Mouse (Mus musculus) neural tube, embryonic 11.5 days (tissue): Measurements from ENCODE around the gene Oxgr1. TPM values are rescaled to one million over a fixed set of nuclear protein-coding genes. Genes with fewer than 3 reads are reported as not detected.

ENCODE experiments used
- ATAC-seq: fragments of 200-750 bp; cut with Nextera tagmentation; 2 replicates; pipeline ENCODE4 v1.8.0; 2017; ENCODE audit warnings: moderate number of reproducible peaks, mild to moderate bottlenecking, moderate TSS enrichment, moderate library complexity; ENCODE audit not compliant: insufficient read depth, low FRiP score, low TSS enrichment
- DNase-seq: peaks from one replicate; pipeline ENCODE4 v3.0.0-alpha.2; 2015; ENCODE audit warnings: low spot score
- H3K27ac ChIP-seq: fragments of 300-500 bp; sonication (generic); 2 replicates; pipeline ENCODE4 v1.5.1; 2014; ENCODE audit warnings: low read depth, mild to moderate bottlenecking, low read length
- H3K27me3 ChIP-seq: fragments of 300-500 bp; sonication (generic); 2 replicates; pipeline ENCODE4 v1.6.1; 2014; ENCODE audit warnings: mild to moderate bottlenecking, low read length, mixed read lengths; ENCODE audit not compliant: control insufficient read depth, insufficient read depth
- H3K36me3 ChIP-seq: fragments of 300-500 bp; sonication (generic); 2 replicates; pipeline ENCODE4 v1.6.1; 2014; ENCODE audit warnings: mild to moderate bottlenecking, low read length, moderate library complexity, mixed read lengths; ENCODE audit not compliant: control insufficient read depth, insufficient read depth
- H3K4me1 ChIP-seq: fragments of 300-500 bp; sonication (generic); 2 replicates; pipeline ENCODE4 v1.6.1; 2014; ENCODE audit warnings: low read length, mixed read lengths; ENCODE audit not compliant: control insufficient read depth, insufficient read depth
- H3K4me2 ChIP-seq: fragments of 300-500 bp; sonication (generic); 2 replicates; pipeline ENCODE4 v1.6.1; 2014; ENCODE audit warnings: low read depth, mild to moderate bottlenecking, moderate library complexity
- H3K4me3 ChIP-seq: fragments of 300-500 bp; sonication (generic); 2 replicates; pipeline ENCODE4 v1.5.1; 2014; ENCODE audit warnings: low read depth, low read length
- H3K9ac ChIP-seq: fragments of 300-500 bp; sonication (generic); 2 replicates; pipeline ENCODE4 v1.6.1; 2014; ENCODE audit warnings: mild to moderate bottlenecking, low read length
- H3K9me3 ChIP-seq: fragments of 300-500 bp; sonication (generic); 2 replicates; pipeline ENCODE4 v1.6.1; 2016; ENCODE audit warnings: low read length; ENCODE audit not compliant: control insufficient read depth
- WGBS: fragments of 180-500 bp; shearing (Covaris S2); extraction: QIAGEN DNeasy Blood & Tissue Kit; methylation state at CpG from one replicate; pipeline ENCODE4 v1.1.7; 2014; 5-methylcytosine and 5-hydroxymethylcytosine counted together
- polyA plus RNA-seq: library from polyadenylated mRNA; unstranded; fragments of >200 nt; fragmentation: Nextera tagmentation; extraction: Ambion mirVana; gene quantifications from 2 replicates; pipeline ENCODE4 v1.2.1, GENCODE M21; 2014

The Oxgr1 gene
- polyA plus RNA-seq, result not detected in 2 replicates

GRCm38 (mm10) chr14:120042187-120042820 lies at the start of gene Oxgr1:
Gene Oxgr1, minus strand, starts transcription at chr14:120042435.
- no peaks in the 10 kb centered on the region for H3K9me3 ChIP-seq
- no peak within 1 kb of the TSS for H3K4me2 ChIP-seq
- H3K4me1 ChIP-seq, result no peaks in the 10 kb centered on the region
- ATAC-seq (no peak), DNase-seq (no peak)
- WGBS, result 95% methylated on average over 17 of the region's 17 CpGs
- H3K9ac ChIP-seq, result no peak within 1 kb of the TSS
- no peak within 1 kb of the TSS for H3K27ac ChIP-seq
- H3K4me3 ChIP-seq, result no peak within 1 kb of the TSS
- H3K27me3 ChIP-seq, result no peaks in the 10 kb centered on the region
- H3K36me3 ChIP-seq, result no peaks in the 10 kb centered on the region

- no peak overlapping the region for H3K9ac ChIP-seq
- no peak overlapping the region for H3K4me3 ChIP-seq
- no peaks in the 10 kb centered on the region for H3K9me3 ChIP-seq
- H3K4me2 ChIP-seq, result no peak overlapping the region
- no peaks in the 10 kb centered on the region; the same call in 1 of the 2 replicates for H3K4me1 ChIP-seq
- ATAC-seq (no peak), DNase-seq (no peak)
- H3K27me3 ChIP-seq, result no peaks in the 10 kb centered on the region
- no peak overlapping the region for H3K27ac ChIP-seq
- 53% methylated on average over 1 of the region's 1 CpGs for WGBS
- no peaks in the 10 kb centered on the region for H3K36me3 ChIP-seq
These were observed 48.2 kb upstream of the Oxgr1 start for GRCm38 (mm10) chr14:120090401-120090800.

GRCm38 (mm10) chr14:120089649-120090360 lies 47.6 kb upstream of the Oxgr1 start:
- no peaks in the 10 kb centered on the region; the same call in 1 of the 2 replicates for H3K4me1 ChIP-seq
- H3K9ac ChIP-seq, result no peak overlapping the region
- WGBS, result 54% methylated on average over 14 of the region's 14 CpGs
- H3K4me2 ChIP-seq, result no peak overlapping the region
- DNase-seq (no peak), ATAC-seq (no peak)
- no peaks in the 10 kb centered on the region for H3K27me3 ChIP-seq
- no peak overlapping the region for H3K27ac ChIP-seq
- H3K36me3 ChIP-seq, result no peaks in the 10 kb centered on the region
- no peak overlapping the region for H3K4me3 ChIP-seq
- H3K9me3 ChIP-seq, result no peaks in the 10 kb centered on the region

GRCm38 (mm10) chr14:120089006-120089648 lies 46.9 kb upstream of the Oxgr1 start:
- H3K36me3 ChIP-seq, result no peaks in the 10 kb centered on the region
- no peak for DNase-seq

GRCm38 (mm10) chr14:120084084-120084667 lies 41.9 kb upstream of the Oxgr1 start:
- H3K4me1 ChIP-seq, result no peaks in the 10 kb centered on the region; the same call in 1 of the 2 replicates
- no peak for ATAC-seq
- WGBS, result 90% methylated on average over 9 of the region's 9 CpGs
- H3K27me3 ChIP-seq, result no peaks in the 10 kb centered on the region
- H3K36me3 ChIP-seq, result no peaks in the 10 kb centered on the region
- H3K27ac ChIP-seq, result no peak overlapping the region
- H3K9me3 ChIP-seq, result no peaks in the 10 kb centered on the region
- H3K9ac ChIP-seq, result no peak overlapping the region
- DNase-seq, result no peak
- H3K4me2 ChIP-seq, result no peak overlapping the region
- H3K4me3 ChIP-seq, result no peak overlapping the region

More at GRCm38 (mm10) chr14:120089006-120089648, 46.9 kb upstream of the Oxgr1 start:
- Histone ChIP-seq H3K27ac (no peak overlapping the region), H3K4me3 (no peak overlapping the region), H3K4me1 (no peaks in the 10 kb centered on the region; the same call in 1 of the 2 replicates), H3K27me3 (no peaks in the 10 kb centered on the region), H3K9me3 (no peaks in the 10 kb centered on the region), H3K9ac (no peak overlapping the region), H3K4me2 (no peak overlapping the region)
- 69% methylated on average over 7 of the region's 7 CpGs for WGBS
- no peak for ATAC-seq

- H3K9ac ChIP-seq, result no peak overlapping the region
- H3K4me3 ChIP-seq, result no peak overlapping the region
- no peaks in the 10 kb centered on the region for H3K4me1 ChIP-seq
- H3K36me3 ChIP-seq, result no peaks in the 10 kb centered on the region
- 62% methylated on average over 2 of the region's 2 CpGs for WGBS
- H3K27me3 ChIP-seq, result no peaks in the 10 kb centered on the region
- no peaks in the 10 kb centered on the region for H3K9me3 ChIP-seq
- no peak overlapping the region for H3K4me2 ChIP-seq
- ATAC-seq (no peak), DNase-seq (peak; percentile 26)
- no peak overlapping the region for H3K27ac ChIP-seq
These were observed 34.0 kb upstream of the Oxgr1 start for GRCm38 (mm10) chr14:120076192-120076591.

- Histone ChIP-seq H3K4me3 (no peak overlapping the region), H3K4me2 (no peak overlapping the region), H3K27ac (no peak overlapping the region), H3K9ac (no peak overlapping the region), H3K36me3 (no peaks in the 10 kb centered on the region), H3K27me3 (no peaks in the 10 kb centered on the region), H3K9me3 (no peaks in the 10 kb centered on the region), H3K4me1 (no peaks in the 10 kb centered on the region)
- ATAC-seq, result no peak
- DNase-seq, result no peak
- 90% methylated on average over 5 of the region's 5 CpGs for WGBS
These were observed 33.5 kb upstream of the Oxgr1 start for GRCm38 (mm10) chr14:120075746-120076145.

GRCm38 (mm10) chr14:120074231-120074630 lies 32.0 kb upstream of the Oxgr1 start:
- Histone ChIP-seq H3K4me1 (no peaks in the 10 kb centered on the region), H3K4me3 (no peak overlapping the region), H3K4me2 (no peak overlapping the region), H3K9ac (no peak overlapping the region), H3K27me3 (no peaks in the 10 kb centered on the region), H3K27ac (no peak overlapping the region), H3K36me3 (no peaks in the 10 kb centered on the region), H3K9me3 (no peaks in the 10 kb centered on the region)
- ATAC-seq (no peak), DNase-seq (no peak)
